Mouse (Mus musculus) kidney, embryonic 14.5 days (tissue): Measurements from ENCODE around the gene Zfp446. TPM values are rescaled to one million over a fixed set of nuclear protein-coding genes. Genes with fewer than 3 reads are reported as not detected.

ENCODE experiments used
- ATAC-seq: fragments of 200-750 bp; cut with Nextera tagmentation; 2 replicates; pipeline ENCODE4 v1.8.0; 2017; ENCODE audit warnings: moderate number of reproducible peaks, mild to moderate bottlenecking, moderate TSS enrichment, moderate library complexity; ENCODE audit not compliant: low FRiP score, low TSS enrichment
- H3K27ac ChIP-seq: fragments of 300-500 bp; sonication (generic); 2 replicates; pipeline ENCODE4 v1.5.1; 2014; ENCODE audit warnings: low read depth, mild to moderate bottlenecking, low read length, moderate library complexity, mixed read lengths
- H3K27me3 ChIP-seq: fragments of 300-500 bp; sonication (generic); 2 replicates; pipeline ENCODE4 v1.6.1; 2014; ENCODE audit warnings: mild to moderate bottlenecking, low read length; ENCODE audit not compliant: control insufficient read depth, insufficient read depth
- H3K36me3 ChIP-seq: fragments of 300-500 bp; sonication (generic); 2 replicates; pipeline ENCODE4 v1.6.1; 2014; ENCODE audit warnings: low read length, mixed read lengths; ENCODE audit not compliant: control insufficient read depth, insufficient read depth
- H3K4me1 ChIP-seq: fragments of 300-500 bp; sonication (generic); 2 replicates; pipeline ENCODE4 v1.6.1; 2014; ENCODE audit warnings: low read length, mixed read lengths; ENCODE audit not compliant: control insufficient read depth, insufficient read depth
- H3K4me2 ChIP-seq: fragments of 300-500 bp; sonication (generic); replicated peaks from 2 replicates; pipeline ENCODE4 v1.6.1; 2014; ENCODE audit warnings: low read depth, mild to moderate bottlenecking, low read length
- H3K4me3 ChIP-seq: fragments of 300-500 bp; sonication (generic); 2 replicates; pipeline ENCODE4 v1.5.1; 2014; ENCODE audit warnings: mild to moderate bottlenecking, low read length
- H3K9ac ChIP-seq: fragments of 300-500 bp; sonication (generic); 2 replicates; pipeline ENCODE4 v1.6.1; 2014; ENCODE audit warnings: low read depth, mild to moderate bottlenecking, low read length, moderate library complexity
- H3K9me3 ChIP-seq: fragments of 300-500 bp; sonication (generic); 2 replicates; pipeline ENCODE4 v1.6.1; 2016; ENCODE audit warnings: low read length; ENCODE audit not compliant: control insufficient read depth
- WGBS: fragments of 180-500 bp; shearing (Covaris S2); extraction: QIAGEN DNeasy Blood & Tissue Kit; methylation state at CpG from one replicate; pipeline ENCODE4 v1.1.7; 2014; 5-methylcytosine and 5-hydroxymethylcytosine counted together
- polyA plus RNA-seq: library from polyadenylated mRNA; unstranded; fragments of >200 nt; fragmentation: Nextera tagmentation; extraction: Ambion mirVana; gene quantifications from 2 replicates; pipeline ENCODE4 v1.2.1, GENCODE M21; 2014

The Zfp446 gene
- polyA plus RNA-seq, 1 experiment from 2014 or later: 10.7 TPM

GRCm38 (mm10) chr7:13009143-13010004, 31.7 kb downstream of the Zfp446 start:
- Histone ChIP-seq H3K9ac (peak overlapping the region; percentile 76), H3K4me3 (peak overlapping the region; percentile 70), H3K36me3 (peaks cover 19% of the 10 kb centered on the region; the same call in 1 of the 2 replicates), H3K27me3 (no peaks in the 10 kb centered on the region), H3K27ac (peak overlapping the region; percentile 97), H3K9me3 (no peaks in the 10 kb centered on the region), H3K4me2 (peak overlapping the region; percentile 62), H3K4me1 (peaks cover 3% of the 10 kb centered on the region; the same call in 1 of the 2 replicates)
- under 1% methylated on average over 42 of the region's 42 CpGs for WGBS
- ATAC-seq: peak; percentile 93

- 14% methylated on average over 26 of the region's 26 CpGs for WGBS
These were observed 32.6 kb downstream of the Zfp446 start, which contains the start of gene Zbtb45 for GRCm38 (mm10) chr7:13010005-13010908. Zbtb45 (minus strand) TSS chr7:13010034.

GRCm38 (mm10) chr7:13013671-13014070, 36.0 kb downstream of the Zfp446 start:
- Histone ChIP-seq H3K4me2 (no peak overlapping the region), H3K9me3 (no peaks in the 10 kb centered on the region), H3K27me3 (no peaks in the 10 kb centered on the region), H3K4me3 (no peak overlapping the region), H3K9ac (no peak overlapping the region), H3K36me3 (no peaks in the 10 kb centered on the region), H3K27ac (no peak overlapping the region), H3K4me1 (no peaks in the 10 kb centered on the region; the same call in 1 of the 2 replicates)
- WGBS: 60% methylated on average over 4 of the region's 4 CpGs
- no peak for ATAC-seq

More at GRCm38 (mm10) chr7:13010005-13010908, 32.6 kb downstream of the Zfp446 start, which contains the start of gene Zbtb45:
- peaks cover 19% of the 10 kb centered on the region; the same call in 1 of the 2 replicates for H3K36me3 ChIP-seq
- H3K27ac ChIP-seq: peak within 1 kb of the TSS; percentile 97
- H3K4me3 ChIP-seq: peak within 1 kb of the TSS; percentile 70
- H3K4me1 ChIP-seq: peaks cover 3% of the 10 kb centered on the region; the same call in 1 of the 2 replicates
- ATAC-seq: peak; percentile 1; the same call in 1 of the 2 replicates
- peak within 1 kb of the TSS; percentile 76 for H3K9ac ChIP-seq
- H3K9me3 ChIP-seq: no peaks in the 10 kb centered on the region
- H3K4me2 ChIP-seq: peak within 1 kb of the TSS; percentile 62
- H3K27me3 ChIP-seq: no peaks in the 10 kb centered on the region

- Histone ChIP-seq H3K27ac (no peak overlapping the region), H3K4me3 (no peak overlapping the region), H3K9ac (no peak overlapping the region), H3K4me1 (no peaks in the 10 kb centered on the region), H3K36me3 (no peaks in the 10 kb centered on the region), H3K9me3 (no peaks in the 10 kb centered on the region), H3K27me3 (no peaks in the 10 kb centered on the region), H3K4me2 (no peak overlapping the region)
- ATAC-seq: no peak
- WGBS: 41% methylated on average over 6 of the region's 6 CpGs
These were observed 36.7 kb downstream of the Zfp446 start for GRCm38 (mm10) chr7:13014275-13014839.

- H3K9me3 ChIP-seq: no peaks in the 10 kb centered on the region
- ATAC-seq: no peak
- no peak overlapping the region for H3K27ac ChIP-seq
- no peaks in the 10 kb centered on the region for H3K27me3 ChIP-seq
- no peak overlapping the region for H3K9ac ChIP-seq
- no peaks in the 10 kb centered on the region for H3K36me3 ChIP-seq
- H3K4me2 ChIP-seq: no peak overlapping the region
- WGBS: 79% methylated on average over 1 of the region's 1 CpGs
- H3K4me3 ChIP-seq: no peak overlapping the region
- no peaks in the 10 kb centered on the region for H3K4me1 ChIP-seq
These were observed 37.6 kb downstream of the Zfp446 start for GRCm38 (mm10) chr7:13015217-13015616.

GRCm38 (mm10) chr7:13022773-13023535, 45.3 kb downstream of the Zfp446 start:
- ATAC-seq: peak; percentile 87
- no peaks in the 10 kb centered on the region for H3K27me3 ChIP-seq
- peak overlapping the region; percentile 98 for H3K4me2 ChIP-seq
- H3K27ac ChIP-seq: peak overlapping the region; percentile 100
- WGBS: 2% methylated on average over 31 of the region's 31 CpGs
- H3K9ac ChIP-seq: peak overlapping the region; percentile 99
- no peaks in the 10 kb centered on the region for H3K9me3 ChIP-seq
- H3K4me1 ChIP-seq: peaks cover 24% of the 10 kb centered on the region
- H3K36me3 ChIP-seq: peaks cover 29% of the 10 kb centered on the region
- peak overlapping the region; percentile 96 for H3K4me3 ChIP-seq

GRCm38 (mm10) chr7:13023928-13024731, 46.5 kb downstream of the Zfp446 start:
- H3K27ac ChIP-seq: peak overlapping the region; percentile 100
- peak; percentile 82 for ATAC-seq

More at GRCm38 (mm10) chr7:13023928-13024731, 46.5 kb downstream of the Zfp446 start:
- Histone ChIP-seq H3K4me1 (peaks cover 24% of the 10 kb centered on the region), H3K9me3 (no peaks in the 10 kb centered on the region), H3K36me3 (peaks cover 41% of the 10 kb centered on the region), H3K9ac (peak overlapping the region; percentile 99), H3K4me3 (peak overlapping the region; percentile 96), H3K27me3 (no peaks in the 10 kb centered on the region), H3K4me2 (peak overlapping the region; percentile 98)
- under 1% methylated on average over 82 of the region's 95 CpGs for WGBS
